Mouse (Mus musculus): ENCODE results near the gene Nrip1.

Gene Nrip1

DNA sequence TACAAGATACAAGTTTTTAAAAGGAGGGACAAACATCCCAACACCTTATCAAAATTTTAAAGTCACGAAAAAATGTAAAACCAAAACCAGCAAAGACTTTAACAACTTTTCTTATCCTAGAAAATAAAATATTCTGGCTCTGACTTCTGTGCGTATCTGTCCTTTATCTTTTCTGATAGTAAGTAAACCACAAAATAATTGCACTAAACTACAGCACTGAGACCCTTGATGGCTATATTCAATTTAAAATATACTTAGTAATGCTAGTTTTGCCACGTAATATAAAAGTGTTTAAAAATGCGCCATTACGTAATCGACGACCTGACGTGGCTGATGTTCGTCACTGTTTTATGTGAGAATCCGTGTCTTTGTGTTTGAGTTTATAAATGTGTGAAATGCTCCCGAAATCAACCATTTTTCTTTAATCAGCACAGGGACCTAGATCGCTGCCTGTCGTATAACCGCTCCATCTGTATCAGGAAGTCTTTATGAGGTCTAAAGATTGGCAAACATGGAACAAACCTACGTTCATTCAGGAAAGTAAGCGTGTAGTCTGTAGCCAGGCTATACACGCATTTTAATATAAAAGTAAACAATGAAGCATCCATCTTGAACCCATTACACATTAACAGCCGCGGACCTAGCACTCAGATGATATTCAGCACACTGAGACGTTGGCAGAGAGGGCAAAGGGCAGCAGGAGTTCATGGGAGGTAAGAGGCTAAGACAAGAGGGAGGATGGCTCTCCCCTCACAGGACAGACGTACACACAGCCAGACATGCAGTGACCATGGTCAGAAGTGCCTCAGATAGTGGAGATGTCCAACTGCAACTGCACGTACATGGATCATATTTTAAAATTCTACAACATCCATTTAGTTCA lies 56.4 kb downstream of the Nrip1 start:
- DNase-seq (ENCODE audit: low read depth in 2 of 2, low spot score in 2 of 2): no peak

DNA sequence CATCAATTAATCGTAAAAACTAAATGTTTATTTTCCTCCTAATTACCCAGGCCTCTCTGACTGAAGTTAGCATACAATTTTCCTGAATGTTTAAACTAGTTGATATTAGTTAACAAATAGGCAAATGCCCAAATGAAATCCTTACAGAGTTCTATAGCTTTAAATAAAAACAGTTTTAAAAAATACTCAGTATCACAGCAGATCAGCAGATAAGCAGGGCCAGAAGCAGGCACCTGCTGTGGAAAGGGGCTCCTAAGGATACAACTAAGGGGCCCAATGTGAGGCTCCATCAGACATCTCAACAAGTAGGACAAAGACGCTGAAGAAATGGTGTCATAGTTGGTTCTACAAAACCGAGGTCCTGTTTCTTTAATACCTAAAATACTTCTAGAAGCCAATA lies 58.0 kb downstream of the Nrip1 start:
- no peak for DNase-seq (ENCODE audit: low read depth in 2 of 2, low spot score in 2 of 2)

DNA sequence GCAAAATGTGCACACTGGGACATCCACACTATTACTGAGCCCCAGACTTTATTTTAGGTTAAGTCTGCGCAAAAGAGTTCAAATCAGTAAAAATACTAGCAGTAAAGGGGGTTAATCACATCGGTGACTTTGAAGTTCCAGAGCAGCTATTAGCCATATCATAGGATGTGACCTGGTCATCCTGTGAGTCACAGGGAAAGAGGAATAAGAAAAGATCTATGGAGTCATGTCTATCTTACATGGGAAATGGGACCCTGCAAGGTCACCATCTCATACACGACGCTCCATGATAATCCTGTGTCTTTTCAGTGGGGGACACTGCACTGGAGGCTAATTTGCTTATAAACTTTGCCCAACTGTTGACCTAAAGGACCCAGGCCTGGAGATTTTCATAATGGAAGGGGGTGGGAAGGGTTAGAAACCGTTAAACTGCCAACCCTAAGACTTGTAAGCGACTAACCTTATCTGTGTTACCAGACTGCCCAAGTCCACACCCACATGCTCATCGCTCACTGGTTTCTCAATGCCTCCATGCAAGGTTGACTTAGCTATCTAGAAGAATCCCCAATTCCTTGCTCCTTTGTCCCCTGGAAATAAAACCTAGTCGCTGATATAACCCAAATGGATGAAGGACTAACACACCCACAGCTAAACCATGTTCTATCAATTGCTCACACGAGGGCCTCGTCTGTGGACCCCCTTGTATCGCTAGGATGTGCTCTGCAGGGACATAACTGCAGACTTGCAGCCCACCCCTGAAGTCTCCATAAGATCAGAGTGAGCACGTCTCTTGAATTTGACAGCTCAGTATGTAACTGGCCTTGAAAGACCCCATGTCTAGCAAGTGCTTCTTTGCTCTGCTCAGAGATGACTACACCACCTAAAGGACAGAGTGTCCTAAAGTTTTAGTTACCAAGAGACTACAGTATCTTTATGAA lies 59.3 kb downstream of the Nrip1 start:
- no peak for DNase-seq (ENCODE audit: low read depth in 2 of 2, low spot score in 2 of 2)

DNA sequence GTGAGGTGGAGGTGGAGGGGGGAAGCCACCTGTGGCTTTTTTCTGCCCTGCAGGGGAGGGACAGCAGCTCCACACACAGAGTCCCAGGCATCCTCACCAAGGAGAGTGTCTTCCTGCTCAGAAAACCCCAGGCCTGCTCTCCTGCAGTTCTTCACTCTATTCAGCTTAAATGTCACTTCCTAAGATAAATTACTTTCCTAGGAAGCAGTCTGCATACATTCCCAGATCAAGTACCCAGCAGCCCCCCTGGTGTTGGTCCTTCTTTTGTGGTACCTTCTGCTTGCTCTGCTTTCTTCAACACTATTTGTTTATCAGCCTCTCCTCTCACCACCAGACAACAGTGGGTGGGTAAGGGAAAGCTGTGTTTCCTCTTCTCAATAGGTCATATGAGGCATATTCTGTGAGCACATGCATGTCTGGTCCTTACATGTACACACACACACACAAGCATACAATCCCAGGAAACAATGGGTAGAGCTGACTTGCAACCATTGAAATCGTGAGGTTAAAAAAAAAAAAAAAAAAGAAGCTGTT lies 60.7 kb downstream of the Nrip1 start:
- DNase-seq (ENCODE audit: low read depth in 2 of 2, low spot score in 2 of 2): no peak

DNA sequence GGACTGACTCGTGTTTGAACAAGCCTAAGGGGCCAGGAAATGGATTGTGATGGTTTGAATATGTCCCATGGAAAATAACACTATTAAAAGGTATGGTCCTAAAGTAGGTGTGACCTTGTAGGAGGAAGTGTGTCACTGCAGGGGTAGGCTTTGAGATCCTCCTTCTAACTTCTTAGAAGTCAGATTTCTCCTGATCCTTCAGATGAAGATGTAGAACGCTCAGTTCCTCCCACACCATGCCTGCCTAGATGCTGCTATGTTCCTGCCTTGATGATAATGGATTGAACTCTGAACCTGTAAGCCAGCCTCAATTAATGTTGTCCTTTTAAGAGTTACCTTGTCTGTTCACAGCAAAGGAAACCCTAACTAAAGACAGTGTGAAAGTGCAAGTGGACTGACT lies 62.8 kb downstream of the Nrip1 start:
- DNase-seq (ENCODE audit: low read depth in 2 of 2, low spot score in 2 of 2): no peak

DNA sequence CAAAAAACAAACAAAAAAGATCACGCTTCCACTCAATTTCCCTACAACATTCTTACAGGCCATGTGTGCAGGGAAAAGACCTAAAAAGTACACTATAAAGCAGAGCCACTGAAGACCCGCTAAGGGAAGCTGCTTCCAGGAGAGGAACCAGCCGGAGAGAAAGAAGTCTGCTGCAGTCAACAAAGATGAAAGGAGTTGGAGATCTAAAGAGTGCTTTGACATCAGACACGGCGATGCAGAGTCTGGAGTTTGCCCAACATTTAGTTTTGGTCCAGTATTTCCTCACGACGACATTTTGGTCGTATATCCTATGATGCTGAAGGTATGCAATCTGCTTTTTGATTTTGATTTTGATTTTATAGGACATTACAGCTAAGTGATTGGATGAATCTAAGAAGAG lies 63.3 kb downstream of the Nrip1 start:
- DNase-seq (ENCODE audit: low read depth in 2 of 2, low spot score in 2 of 2): peak in 1 of 2 experiments; percentile 26

DNA sequence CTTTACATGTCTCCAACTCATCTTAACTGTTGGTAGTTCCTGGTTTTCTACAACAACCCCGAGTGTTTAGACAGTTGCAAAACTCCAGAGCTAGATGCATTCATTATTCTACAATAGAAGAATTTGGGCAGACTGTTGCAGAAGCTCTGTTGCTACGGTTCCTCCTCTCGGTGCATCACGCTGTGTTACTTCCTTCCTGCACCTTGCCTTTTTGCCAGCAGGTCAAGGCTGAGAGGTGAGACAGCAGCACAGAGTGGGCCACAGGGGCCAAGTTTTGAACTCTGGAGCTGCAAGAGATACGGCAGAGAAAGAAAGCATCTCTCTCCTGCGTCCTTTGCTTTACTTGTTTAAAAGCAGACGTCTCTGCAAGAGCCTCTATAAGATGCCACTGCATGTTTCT lies 64.3 kb downstream of the Nrip1 start:
- no peak for DNase-seq (ENCODE audit: low read depth in 2 of 2, low spot score in 2 of 2)

DNA sequence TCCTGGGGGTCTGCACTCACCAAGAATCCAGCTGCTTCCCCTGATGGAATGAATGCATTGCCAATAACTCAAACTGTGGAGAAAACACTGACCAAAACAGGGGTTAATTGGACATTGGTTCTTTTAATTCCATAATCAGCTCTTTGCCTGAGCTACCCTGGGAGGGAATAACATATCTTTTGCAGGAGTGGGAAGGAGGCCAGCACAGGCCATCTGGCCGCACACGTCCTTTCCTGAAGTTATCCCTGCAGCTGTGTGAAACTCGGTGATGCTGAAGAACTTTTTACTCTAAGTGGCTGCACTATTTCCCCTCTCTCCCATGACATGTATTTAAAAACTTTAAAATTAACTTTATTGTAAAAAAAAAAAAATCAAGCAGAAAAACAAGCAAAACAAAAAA lies 66.6 kb downstream of the Nrip1 start:
- DNase-seq (ENCODE audit: low read depth in 2 of 2, low spot score in 2 of 2): no peak

DNA sequence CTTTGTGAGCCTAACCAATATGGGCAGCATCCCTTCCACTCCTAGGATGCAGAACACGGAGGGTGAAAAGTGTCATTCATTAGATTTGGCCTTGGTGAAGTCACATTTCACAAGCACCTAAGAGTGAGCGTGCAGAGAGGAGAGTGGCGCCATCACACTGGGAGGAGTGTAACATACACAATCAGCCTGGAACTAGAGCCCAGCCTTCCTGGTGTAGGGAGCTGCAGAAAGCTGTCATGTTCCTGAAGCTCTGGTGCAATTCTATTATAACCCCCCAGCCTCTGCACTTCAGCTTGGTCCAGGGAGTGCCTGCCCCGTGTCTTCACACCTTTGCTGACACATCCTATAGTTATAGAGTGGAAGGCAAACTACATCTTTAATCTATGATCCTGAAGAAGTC lies 67.2 kb downstream of the Nrip1 start:
- DNase-seq (ENCODE audit: low read depth in 2 of 2, low spot score in 2 of 2): no peak

DNA sequence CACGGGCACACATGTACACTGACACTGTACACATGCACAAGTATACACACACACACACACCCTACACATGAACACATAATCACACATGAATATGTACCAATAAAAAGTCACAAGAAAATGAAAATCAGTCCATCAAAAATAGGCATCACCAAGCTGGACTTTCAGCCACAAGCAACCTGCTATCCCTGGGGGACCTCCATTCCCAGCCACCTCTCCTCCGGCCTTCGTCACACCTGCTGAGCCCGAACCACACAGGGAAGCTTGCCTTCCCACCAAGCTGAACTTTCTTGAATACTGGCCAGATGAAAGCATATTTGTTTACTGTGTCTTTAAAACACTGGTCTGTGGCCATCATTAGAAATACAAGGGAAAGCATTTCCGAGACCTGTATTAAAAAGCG lies 70.2 kb downstream of the Nrip1 start:
- no peak for DNase-seq (ENCODE audit: low read depth in 2 of 2, low spot score in 2 of 2)

DNA sequence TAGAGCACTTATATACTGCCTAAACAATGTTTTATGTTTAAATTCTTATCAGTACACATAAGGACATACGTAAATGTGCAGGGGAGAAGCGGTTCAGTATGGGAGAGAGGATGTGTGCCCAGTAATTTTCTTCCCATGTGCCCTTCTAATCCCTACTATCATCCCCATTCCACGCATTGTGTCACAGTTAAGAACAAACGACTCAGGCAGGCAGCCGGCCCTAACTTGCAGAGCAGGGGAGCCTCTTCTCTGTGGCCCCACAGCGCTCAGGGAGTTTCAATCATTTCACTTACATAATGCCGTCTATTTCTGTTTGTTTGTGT lies 71.9 kb downstream of the Nrip1 start:
- no peak for DNase-seq (ENCODE audit: low read depth in 2 of 2, low spot score in 2 of 2)

DNA sequence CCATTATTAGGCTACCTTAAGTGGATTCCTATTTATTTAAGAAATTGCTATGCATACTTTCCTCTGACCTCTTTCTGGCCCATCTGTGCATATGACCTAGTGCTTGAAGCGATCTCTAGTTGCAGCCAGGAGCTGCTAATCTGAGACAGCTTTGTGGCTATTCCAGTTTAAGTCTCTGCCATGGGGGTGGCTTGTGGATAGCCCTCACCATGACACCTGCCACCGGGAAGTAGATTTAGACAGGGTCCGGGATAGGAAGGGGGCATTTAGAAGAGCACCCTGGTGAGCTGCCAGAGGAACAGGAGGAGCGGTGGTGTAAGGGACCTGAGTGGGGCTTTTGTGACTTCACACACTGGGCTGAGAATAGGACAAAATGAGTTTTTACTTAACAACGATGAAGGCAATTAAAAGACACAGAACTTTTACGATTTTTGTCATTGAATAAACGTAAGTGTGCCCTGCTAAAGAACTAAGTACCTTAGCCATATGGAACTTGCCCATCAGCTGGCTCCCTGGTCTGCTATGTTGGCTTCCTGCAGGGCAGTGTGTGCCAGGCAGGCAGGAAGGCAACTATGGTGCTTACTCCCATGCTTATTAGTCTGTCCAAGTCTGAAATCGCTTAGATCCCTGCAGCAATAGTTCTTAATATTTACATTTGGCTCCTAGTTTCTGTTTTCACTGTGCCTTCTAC lies 72.4 kb downstream of the Nrip1 start:
- no peak for DNase-seq (ENCODE audit: low read depth in 2 of 2, low spot score in 2 of 2)

DNA sequence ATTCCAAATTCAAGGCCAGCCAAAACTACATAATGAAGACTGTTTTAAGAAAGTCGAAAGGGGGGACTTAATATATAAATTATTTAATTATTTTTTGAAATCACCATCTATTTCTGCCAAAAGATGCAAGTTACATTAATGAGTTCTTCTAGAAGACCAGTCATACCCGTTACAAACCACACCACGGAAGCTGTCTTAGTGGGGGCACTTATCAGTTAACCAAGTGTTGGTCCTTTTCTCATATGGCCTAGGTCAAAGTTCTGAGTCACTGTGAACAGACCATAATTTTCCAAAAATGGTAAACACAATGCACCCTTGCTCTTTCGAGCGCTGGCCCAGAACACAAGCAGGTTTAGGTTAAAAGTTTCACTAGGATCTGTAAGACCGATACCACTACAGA lies 73.2 kb downstream of the Nrip1 start:
- DNase-seq (ENCODE audit: low read depth in 2 of 2, low spot score in 2 of 2): no peak

DNA sequence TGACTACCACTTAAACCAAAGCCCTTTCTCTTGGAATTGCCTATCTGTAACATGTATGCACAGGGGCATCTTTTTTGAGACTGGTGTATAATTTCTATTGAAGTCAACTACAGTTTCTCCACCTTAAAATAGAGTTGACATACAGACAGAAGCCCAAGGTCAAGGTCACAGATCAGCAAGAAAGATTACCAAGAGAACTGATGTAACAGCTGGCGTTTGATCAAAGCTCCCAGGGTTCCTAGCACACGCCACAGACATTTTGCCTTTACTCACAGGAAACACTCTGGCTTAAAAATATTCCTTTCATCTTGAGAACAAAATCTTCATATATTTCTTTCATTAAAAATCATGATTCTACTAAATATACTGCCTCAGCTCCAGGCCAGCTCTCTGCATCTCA lies 74.1 kb downstream of the Nrip1 start:
- no peak for DNase-seq (ENCODE audit: low read depth in 2 of 2, low spot score in 2 of 2)

DNA sequence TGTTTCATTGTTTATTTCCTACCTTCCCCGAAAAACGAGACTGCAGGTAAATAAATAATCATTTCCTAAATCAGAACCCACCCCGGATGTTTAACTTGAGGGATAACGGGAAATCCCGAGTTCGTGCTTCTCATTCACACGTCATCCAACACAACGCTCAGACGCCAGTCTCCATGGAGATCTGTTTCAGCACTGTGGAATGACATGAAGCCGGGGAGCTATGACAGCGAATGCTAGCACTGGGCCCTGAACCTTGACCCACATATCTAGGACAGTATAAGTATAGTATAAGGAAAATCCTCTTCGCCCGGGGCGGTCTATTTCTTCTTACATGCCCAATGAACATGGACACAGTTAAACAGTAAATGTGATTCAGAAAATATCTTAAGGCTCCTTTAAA lies 78.3 kb downstream of the Nrip1 start:
- DNase-seq (ENCODE audit: low read depth in 2 of 2, low spot score in 2 of 2): no peak

DNA sequence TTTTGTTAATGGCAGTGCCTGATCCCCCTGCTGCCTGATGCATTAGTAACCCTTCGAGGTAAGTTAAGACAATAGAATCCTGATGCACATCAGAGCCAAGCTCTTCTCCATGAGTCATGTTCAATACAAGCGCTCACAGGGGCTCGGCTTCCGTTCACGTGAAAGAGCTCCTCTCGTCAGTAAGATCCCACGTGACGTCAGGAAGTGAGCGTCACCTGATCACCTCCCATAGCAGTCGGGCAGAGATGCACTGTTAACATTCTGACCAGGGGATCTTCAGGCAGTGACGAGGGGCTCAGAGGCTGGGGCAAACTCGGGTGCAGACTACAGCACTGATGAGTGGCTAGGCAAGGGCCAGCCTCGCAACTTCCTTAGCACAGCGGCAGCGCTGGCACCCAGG lies 79.1 kb downstream of the Nrip1 start:
- no peak for DNase-seq (ENCODE audit: low read depth in 2 of 2, low spot score in 2 of 2)

DNA sequence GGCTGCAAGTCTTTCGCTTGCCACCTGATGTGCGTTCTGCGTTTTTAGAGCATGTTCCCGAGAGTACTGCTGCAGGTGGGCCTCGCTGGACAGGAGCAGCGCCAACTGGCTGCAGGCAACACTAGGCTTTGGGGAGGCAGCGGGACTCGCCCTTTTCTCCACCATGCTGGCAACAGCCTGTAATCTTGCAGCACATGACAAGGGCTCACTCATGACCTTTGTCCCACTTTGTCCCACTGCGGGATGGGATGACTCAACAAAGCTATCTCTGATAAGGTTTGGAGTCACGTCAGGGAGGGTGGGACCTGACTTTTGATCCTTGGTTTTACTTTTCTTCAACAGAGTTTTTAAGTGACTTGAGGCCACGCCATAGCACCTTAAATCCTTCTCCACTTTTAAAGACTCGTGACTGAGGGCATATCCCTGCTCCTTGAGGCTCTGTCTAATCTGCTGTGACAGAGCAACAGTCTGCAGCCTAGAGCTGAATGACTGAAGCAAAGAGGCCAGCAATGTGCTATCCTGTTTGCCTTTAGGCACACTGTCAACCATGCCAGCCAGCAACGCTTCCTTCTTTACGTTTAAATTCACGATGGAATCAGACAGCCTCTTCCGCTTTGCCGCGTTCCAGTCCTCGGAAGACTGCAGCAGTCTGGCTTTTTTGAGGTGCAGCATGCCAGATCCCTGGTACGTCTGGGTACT lies 79.7 kb downstream of the Nrip1 start:
- DNase-seq (ENCODE audit: low read depth in 2 of 2, low spot score in 2 of 2): no peak

DNA sequence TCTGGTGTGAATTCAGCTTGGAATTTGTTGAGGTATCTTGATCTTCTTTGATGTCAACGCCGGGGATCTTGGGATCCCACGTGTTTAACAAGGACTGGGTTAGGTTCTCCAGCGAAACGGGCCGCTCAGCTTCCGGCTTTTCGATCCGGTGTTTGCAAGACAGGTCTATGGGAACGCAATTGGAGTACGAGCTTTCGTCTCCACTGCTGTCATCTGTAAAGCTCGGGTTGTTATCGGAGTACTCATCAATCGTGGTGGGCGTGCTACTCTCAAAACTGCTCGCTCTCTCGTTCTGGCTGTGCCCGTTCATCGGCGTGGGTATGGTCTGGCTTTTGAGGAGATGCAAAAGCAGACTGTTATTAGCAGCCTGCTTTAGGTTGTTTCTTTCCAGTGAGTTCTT lies 80.5 kb downstream of the Nrip1 start:
- DNase-seq (ENCODE audit: low read depth in 2 of 2, low spot score in 2 of 2): no peak

DNA sequence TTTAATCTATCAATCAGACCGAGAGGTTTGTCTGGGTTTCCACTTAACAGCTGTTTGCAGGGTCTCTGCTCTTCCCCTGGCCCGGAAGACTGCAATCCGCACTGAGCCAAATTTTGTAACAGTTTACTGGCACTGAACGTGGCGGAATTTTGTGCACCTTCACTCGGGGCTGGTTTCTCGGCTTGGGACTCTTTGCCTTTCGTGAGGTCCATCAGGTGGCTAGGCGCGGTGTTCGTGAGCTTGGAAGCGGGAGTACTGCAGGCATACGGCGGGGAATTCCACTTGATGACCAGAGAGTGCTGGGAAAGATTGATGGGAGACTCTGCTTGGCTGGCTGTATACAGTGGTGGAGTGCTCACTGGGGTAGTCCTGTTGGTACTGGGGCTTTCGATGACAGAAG lies 81.0 kb downstream of the Nrip1 start:
- DNase-seq (ENCODE audit: low read depth in 2 of 2, low spot score in 2 of 2): no peak

DNA sequence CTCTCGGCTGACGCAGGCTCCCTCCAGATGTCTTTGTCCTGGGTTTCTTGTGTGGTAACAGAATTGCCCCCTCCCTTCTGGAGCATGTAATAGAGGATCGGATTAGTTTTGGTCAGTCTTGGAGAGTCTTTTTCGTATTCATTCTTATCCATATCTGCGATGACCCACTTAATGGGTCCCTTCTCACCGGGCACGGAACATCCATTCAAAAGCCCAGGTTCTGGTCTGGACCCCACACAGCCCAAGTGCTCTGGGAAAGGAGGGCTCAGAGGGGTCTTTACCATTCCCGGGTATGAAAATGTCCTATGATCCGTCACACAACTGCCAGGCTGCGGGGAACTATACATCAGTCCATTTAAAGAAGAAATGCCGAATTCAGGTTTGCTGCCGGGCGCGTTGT lies 82.3 kb downstream of the Nrip1 start:
- no peak for DNase-seq (ENCODE audit: low read depth in 2 of 2, low spot score in 2 of 2)

DNA sequence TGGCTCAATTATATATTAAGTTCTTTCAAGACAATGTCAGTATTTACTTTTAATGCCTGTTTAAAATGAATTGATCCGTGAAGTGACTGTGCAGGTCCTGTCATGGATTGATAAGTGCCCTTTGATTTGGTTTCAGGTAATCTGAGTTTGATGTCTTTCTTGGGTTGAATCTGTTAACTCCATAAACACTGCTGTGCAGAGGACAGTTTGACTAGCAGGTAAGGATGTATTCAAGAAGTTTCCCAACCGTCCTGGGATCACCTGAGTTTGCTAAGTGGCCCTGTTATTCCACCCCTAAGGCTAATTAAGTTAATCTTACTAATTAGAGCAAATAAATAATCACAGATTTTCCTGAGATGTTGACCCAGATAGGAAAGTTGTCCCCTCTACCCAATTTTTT lies 84.1 kb downstream of the Nrip1 start:
- DNase-seq (ENCODE audit: low read depth in 2 of 2, low spot score in 2 of 2): no peak
